Mouse (Mus musculus) large intestine, adult 2 months (tissue): ENCODE results near the gene Sema6d. TPM values are rescaled to one million over a fixed set of nuclear protein-coding genes. Genes with fewer than 3 reads are reported as not detected.

Source experiments
- DNase-seq: peaks from one replicate; pipeline ENCODE4 v3.0.0-alpha.2; 2012; ENCODE audit warnings: low read depth, low spot score
- WGBS: fragments of 180-500 bp; shearing (Covaris S2); methylation state at CpG from one replicate; pipeline ENCODE4 v1.1.7; 2018; 5-methylcytosine and 5-hydroxymethylcytosine counted together
- polyA plus RNA-seq: library from polyadenylated mRNA; depleted of rRNA; stranded (reverse); fragments of >200 nt; gene quantifications from 2 replicates; pipeline ENCODE4 v1.2.3, GENCODE M21; 2012

The Sema6d gene
- polyA plus RNA-seq, 1 experiment = 11.3 TPM

DNA sequence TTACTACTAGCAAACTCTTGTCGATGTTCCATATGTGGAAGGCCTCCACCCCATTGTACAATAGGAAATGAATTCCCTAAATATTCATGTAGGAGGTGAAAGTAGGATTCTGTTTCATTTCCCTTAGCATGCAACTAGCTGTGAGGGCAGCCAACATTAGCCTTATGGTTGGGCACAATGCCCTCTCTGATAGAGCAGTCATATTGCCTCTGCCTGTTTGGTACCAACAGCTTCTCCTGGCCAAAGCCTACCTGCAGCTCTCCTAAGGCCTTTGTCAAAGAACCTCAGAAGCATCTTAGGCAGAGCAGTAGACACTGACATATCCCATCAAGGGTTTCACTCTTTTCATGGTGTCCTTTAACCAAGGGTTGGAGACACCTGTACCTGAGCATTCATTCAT lies 578.7 kb downstream of the Sema6d start:
- WGBS = 88% methylated on average over 1 of the region's 1 CpGs

DNA sequence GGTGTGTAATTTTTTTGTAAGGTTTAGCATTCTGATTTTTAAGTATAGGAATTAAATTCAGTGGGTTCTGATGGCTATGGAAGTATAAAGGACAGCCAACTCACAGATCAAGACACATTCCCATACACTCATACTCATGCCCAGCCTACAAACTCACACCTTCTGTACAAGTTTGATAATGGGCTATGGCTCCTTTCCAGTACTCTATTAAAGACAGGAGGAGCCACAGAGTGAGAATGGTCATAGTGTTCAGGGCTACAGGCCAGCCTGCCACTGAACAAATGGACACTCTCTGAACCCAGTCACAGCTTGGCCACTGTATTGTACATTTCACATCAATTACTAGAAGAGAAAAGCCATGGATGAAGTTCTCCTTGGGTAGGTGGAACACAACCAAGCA lies 583.3 kb downstream of the Sema6d start:
- DNase-seq = no peak

More for the DNA sequence above, 578.7 kb downstream of the Sema6d start:
- DNase-seq = no peak

DNA sequence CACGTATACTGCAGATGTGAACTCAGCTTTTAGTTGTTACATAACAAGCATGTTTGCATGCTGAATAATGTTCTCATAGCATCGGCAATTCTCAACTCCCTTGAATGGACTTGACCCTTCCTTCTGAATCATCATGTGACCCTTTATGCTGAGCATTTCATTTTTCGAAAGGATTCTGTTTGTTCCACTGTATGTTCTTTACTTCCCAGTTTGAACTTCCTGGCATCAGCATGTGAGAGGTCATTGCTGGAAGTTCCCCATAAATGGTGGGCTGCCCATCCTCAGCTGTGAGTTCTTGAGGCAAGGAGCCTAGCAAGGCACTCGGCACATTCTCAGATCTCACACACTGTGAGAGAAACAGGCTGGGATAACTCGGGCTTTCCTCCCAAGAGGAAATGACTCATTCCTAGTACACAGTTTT lies 594.7 kb downstream of the Sema6d start:
- no peak for DNase-seq
- WGBS = 64% methylated on average over 5 of the region's 5 CpGs

DNA sequence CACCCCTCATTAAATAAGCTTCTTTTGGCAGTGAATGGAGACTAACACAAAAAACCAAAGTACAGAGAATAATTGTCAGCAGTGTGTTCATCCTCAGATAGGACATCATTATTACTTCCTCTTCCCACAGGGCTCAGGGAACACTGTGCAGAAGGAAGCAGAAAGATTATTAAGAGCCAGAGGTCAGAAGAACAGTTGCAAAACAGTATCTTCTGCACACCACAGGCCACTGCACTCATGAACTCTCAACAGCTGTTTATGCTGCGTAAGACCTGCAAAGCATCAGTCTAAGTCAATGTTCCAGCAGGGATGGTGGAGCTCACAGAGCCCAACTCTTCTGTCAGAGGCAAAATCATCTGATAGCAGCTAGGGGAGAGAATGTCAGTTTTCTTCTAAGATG lies 600.6 kb downstream of the Sema6d start:
- 80% methylated on average over 1 of the region's 1 CpGs for WGBS
- DNase-seq = no peak

DNA sequence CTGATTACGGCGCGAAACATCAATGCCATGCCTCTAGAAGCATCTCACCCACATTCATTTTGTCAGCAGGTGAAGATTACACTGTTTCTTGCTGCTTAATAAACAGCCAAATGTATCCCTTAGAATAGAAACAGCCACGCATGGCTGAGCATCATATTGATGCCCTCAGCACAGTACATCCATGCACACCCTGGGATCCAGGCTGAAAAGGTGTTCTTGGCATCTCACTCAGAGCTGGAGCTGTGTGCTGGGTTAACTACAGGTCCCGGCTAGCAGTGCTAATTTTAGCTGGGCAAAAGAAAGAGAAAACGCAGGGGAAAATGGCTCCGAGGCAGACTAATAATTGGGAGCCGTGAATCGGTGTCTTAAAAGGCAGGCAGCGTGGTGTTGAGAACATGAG lies 612.9 kb downstream of the Sema6d start:
- DNase-seq = no peak
- 95% methylated on average over 10 of the region's 10 CpGs for WGBS

DNA sequence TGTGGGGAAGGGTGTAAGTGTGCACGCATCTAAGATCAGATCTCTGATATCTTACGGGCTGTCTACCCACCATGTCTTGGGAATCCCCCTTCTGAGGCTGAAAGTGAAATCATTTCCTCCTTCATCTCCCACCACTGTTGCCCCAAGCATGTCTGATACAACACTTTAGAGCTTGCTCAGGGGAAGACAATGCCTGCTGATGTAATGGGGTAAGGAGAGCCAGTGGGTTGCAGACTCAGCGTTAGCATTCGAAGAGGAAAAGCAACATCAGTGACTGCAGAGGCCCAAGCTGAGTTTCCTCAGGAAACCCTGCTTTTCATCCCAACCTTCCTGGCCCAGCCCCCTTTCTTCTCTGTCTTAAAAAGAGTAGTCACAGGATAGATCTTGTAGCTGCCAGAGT lies 615.2 kb downstream of the Sema6d start:
- 76% methylated on average over 4 of the region's 4 CpGs for WGBS
- no peak for DNase-seq

- DNase-seq = no peak
- WGBS = 57% methylated on average over 4 of the region's 4 CpGs
Measured at GRCm38 (mm10) chr2:124705806-124706205, 616.0 kb downstream of the Sema6d start.

DNA sequence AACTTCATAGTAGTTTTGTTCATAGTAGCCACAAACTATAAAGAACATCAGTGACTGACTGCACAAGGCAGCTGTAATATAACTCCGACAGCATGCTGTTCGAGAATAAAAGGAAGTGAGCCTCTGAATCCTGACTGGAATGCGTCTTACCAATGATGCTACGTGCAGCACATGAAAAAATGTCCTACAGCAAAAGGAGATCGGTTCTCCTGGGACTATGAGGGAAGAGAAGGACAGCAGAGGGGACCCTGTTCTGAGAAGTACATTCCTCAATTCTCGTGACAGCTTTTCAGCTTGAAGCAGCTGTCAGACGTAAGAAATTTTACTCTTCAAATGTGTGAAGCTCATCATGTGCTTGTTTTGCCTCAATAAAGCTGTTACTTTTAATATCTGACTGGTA lies 617.1 kb downstream of the Sema6d start:
- WGBS = 73% methylated on average over 7 of the region's 7 CpGs
- no peak for DNase-seq
